Mouse (Mus musculus) intestine, embryonic 15.5 days (tissue): ENCODE measurements around the gene Iqcf1. TPM values are rescaled to one million over a fixed set of nuclear protein-coding genes. Genes with fewer than 3 reads are reported as not detected.

Experiments
- ATAC-seq: fragments of 200-750 bp; cut with Nextera tagmentation; 2 replicates; pipeline ENCODE4 v1.8.0; 2017; ENCODE audit warnings: moderate TSS enrichment, moderate library complexity
- H3K27ac ChIP-seq: fragments of 300-500 bp; sonication (generic); 2 replicates; pipeline ENCODE4 v1.5.1; 2015; ENCODE audit warnings: mild to moderate bottlenecking, inconsistent platforms
- H3K27me3 ChIP-seq: fragments of 300-500 bp; sonication (generic); replicated peaks from 2 replicates; pipeline ENCODE4 v1.6.1; 2015; ENCODE audit warnings: inconsistent platforms
- H3K36me3 ChIP-seq: fragments of 300-500 bp; sonication (generic); 2 replicates; pipeline ENCODE4 v1.6.1; 2015; ENCODE audit warnings: inconsistent platforms
- H3K4me1 ChIP-seq: fragments of 300-500 bp; sonication (generic); replicated peaks from 2 replicates; pipeline ENCODE4 v1.6.1; 2015; ENCODE audit warnings: inconsistent platforms
- H3K4me2 ChIP-seq: fragments of 300-500 bp; sonication (generic); replicated peaks from 2 replicates; pipeline ENCODE4 v1.6.1; 2015; ENCODE audit warnings: mild to moderate bottlenecking, inconsistent platforms
- H3K4me3 ChIP-seq: fragments of 300-500 bp; sonication (generic); replicated peaks from 2 replicates; pipeline ENCODE4 v1.5.1; 2015; ENCODE audit warnings: inconsistent platforms
- H3K9ac ChIP-seq: fragments of 300-500 bp; sonication (generic); 2 replicates; pipeline ENCODE4 v1.6.1; 2015; ENCODE audit warnings: inconsistent platforms
- H3K9me3 ChIP-seq: fragments of 300-500 bp; sonication (generic); 2 replicates; pipeline ENCODE4 v1.6.1; 2016; ENCODE audit warnings: inconsistent platforms
- WGBS: fragments of 180-500 bp; shearing (Covaris S2); methylation state at CpG from one replicate; pipeline ENCODE4 v1.1.7; 2015; 5-methylcytosine and 5-hydroxymethylcytosine counted together
- polyA plus RNA-seq: library from polyadenylated mRNA; unstranded; fragments of >200 nt; fragmentation: Nextera tagmentation; extraction: Ambion mirVana; gene quantifications from 2 replicates; pipeline ENCODE4 v1.2.1, GENCODE M21; 2015

Iqcf1 gene
- polyA plus RNA-seq, 1 experiment from 2014 or later: not detected

GRCm38 (mm10) chr9:106457920-106458319 lies 41.8 kb upstream of the Iqcf1 start:
- 74% methylated on average over 5 of the region's 5 CpGs for WGBS
- Histone ChIP-seq H3K4me3 (no peak overlapping the region), H3K27ac (no peak overlapping the region), H3K36me3 (peaks cover 9% of the 10 kb centered on the region; the same call in 1 of the 2 replicates), H3K9ac (no peak overlapping the region), H3K27me3 (no peaks in the 10 kb centered on the region), H3K4me2 (no peak overlapping the region), H3K4me1 (peaks cover 36% of the 10 kb centered on the region), H3K9me3 (no peaks in the 10 kb centered on the region)
- no peak for ATAC-seq

DNA sequence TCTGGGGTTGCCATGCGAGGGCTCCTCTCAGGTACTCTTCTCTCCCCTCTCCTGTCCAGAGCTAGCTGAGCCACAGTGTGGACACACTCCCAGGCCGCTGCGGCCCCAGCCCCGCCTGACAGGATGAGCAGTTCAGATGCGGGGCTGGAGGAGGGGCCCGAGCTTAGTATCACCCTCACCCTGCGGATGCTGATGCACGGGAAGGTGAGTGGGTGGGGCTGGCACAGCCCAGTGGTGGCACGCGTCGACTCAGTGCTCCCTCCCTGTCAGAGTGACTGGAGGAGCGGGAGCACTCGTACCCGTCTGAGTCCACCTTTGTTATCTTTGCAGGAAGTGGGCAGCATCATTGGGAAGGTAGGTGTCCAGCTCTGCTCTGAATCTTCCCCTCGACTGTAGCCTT lies 39.8 kb upstream of the Iqcf1 start:
- Histone ChIP-seq H3K27me3 (peaks cover 7% of the 10 kb centered on the region; the same call in 1 of the 2 replicates), H3K4me1 (peaks cover 27% of the 10 kb centered on the region), H3K4me2 (no peak overlapping the region), H3K27ac (no peak overlapping the region), H3K36me3 (peaks cover 14% of the 10 kb centered on the region; the same call in 1 of the 2 replicates), H3K9me3 (no peaks in the 10 kb centered on the region), H3K4me3 (no peak overlapping the region), H3K9ac (no peak overlapping the region)
- WGBS: 77% methylated on average over 15 of the region's 15 CpGs
- no peak for ATAC-seq

DNA sequence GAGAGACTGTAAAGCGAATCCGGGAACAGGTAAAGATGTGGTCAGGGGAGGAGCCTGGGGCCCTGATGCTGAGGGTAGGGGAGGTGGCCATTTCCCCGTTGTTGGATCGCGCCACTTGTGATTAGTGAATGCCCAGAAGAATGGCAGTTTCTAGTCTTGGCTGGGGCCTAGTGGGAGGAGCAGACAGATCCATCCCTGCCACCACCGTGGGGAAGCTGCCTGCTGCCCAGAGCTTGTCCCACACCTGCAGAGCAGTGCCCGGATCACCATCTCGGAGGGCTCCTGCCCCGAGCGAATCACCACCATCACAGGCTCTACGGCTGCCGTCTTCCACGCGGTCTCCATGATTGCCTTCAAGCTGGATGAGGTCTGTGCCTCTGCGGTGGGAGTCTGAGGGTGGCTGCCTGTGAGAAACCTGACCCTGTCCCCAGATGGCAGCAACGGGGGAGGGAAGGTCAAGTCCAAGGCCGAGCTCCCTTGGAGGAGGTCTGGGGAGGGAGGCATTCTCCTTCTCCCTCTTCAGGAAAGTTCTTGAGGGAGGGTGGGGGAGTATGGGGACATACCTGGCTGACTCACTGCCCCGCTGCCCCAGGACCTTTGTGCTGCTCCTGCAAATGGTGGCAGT lies 39.3 kb upstream of the Iqcf1 start:
- Histone ChIP-seq H3K27ac (no peak overlapping the region), H3K9ac (no peak overlapping the region), H3K27me3 (peaks cover 13% of the 10 kb centered on the region), H3K4me3 (no peak overlapping the region), H3K9me3 (no peaks in the 10 kb centered on the region), H3K4me2 (no peak overlapping the region), H3K4me1 (peaks cover 25% of the 10 kb centered on the region), H3K36me3 (peaks cover 14% of the 10 kb centered on the region; the same call in 1 of the 2 replicates)
- WGBS: 81% methylated on average over 18 of the region's 18 CpGs
- no peak for ATAC-seq

- H3K4me3 ChIP-seq: no peak overlapping the region
- H3K4me2 ChIP-seq: no peak overlapping the region
- H3K27me3 ChIP-seq: peaks cover 17% of the 10 kb centered on the region
- peaks cover 14% of the 10 kb centered on the region; the same call in 1 of the 2 replicates for H3K36me3 ChIP-seq
- 86% methylated on average over 9 of the region's 9 CpGs for WGBS
- no peaks in the 10 kb centered on the region for H3K9me3 ChIP-seq
- no peak overlapping the region for H3K9ac ChIP-seq
- H3K4me1 ChIP-seq: peaks cover 23% of the 10 kb centered on the region
- no peak overlapping the region for H3K27ac ChIP-seq
- no peak for ATAC-seq
Observed at GRCm38 (mm10) chr9:106461026-106461415, 38.7 kb upstream of the Iqcf1 start.

GRCm38 (mm10) chr9:106461641-106462429 lies 37.9 kb upstream of the Iqcf1 start:
- WGBS: 86% methylated on average over 16 of the region's 16 CpGs
- ATAC-seq: no peak
- H3K4me3 ChIP-seq: no peak overlapping the region
- H3K4me1 ChIP-seq: peaks cover 15% of the 10 kb centered on the region
- no peak overlapping the region for H3K27ac ChIP-seq
- H3K9me3 ChIP-seq: no peaks in the 10 kb centered on the region
- no peak overlapping the region for H3K4me2 ChIP-seq
- no peak overlapping the region for H3K9ac ChIP-seq
- peaks cover 14% of the 10 kb centered on the region; the same call in 1 of the 2 replicates for H3K36me3 ChIP-seq
- H3K27me3 ChIP-seq: peaks cover 17% of the 10 kb centered on the region

GRCm38 (mm10) chr9:106462430-106462800 lies 37.4 kb upstream of the Iqcf1 start:
- Histone ChIP-seq H3K27ac (no peak overlapping the region), H3K27me3 (peaks cover 17% of the 10 kb centered on the region), H3K9ac (no peak overlapping the region), H3K9me3 (no peaks in the 10 kb centered on the region), H3K4me1 (peaks cover 11% of the 10 kb centered on the region), H3K4me2 (no peak overlapping the region), H3K4me3 (no peak overlapping the region), H3K36me3 (peaks cover 14% of the 10 kb centered on the region; the same call in 1 of the 2 replicates)
- WGBS: 95% methylated on average over 12 of the region's 12 CpGs
- ATAC-seq: no peak

GRCm38 (mm10) chr9:106463122-106464063 lies 36.4 kb upstream of the Iqcf1 start:
- H3K36me3 ChIP-seq: peaks cover 14% of the 10 kb centered on the region; the same call in 1 of the 2 replicates
- ATAC-seq: no peak
- no peak overlapping the region for H3K9ac ChIP-seq
- no peak overlapping the region for H3K4me2 ChIP-seq
- no peak overlapping the region for H3K27ac ChIP-seq
- H3K4me3 ChIP-seq: no peak overlapping the region
- H3K27me3 ChIP-seq: peaks cover 17% of the 10 kb centered on the region
- H3K4me1 ChIP-seq: peaks cover 11% of the 10 kb centered on the region
- no peaks in the 10 kb centered on the region for H3K9me3 ChIP-seq
- 85% methylated on average over 21 of the region's 21 CpGs for WGBS

DNA sequence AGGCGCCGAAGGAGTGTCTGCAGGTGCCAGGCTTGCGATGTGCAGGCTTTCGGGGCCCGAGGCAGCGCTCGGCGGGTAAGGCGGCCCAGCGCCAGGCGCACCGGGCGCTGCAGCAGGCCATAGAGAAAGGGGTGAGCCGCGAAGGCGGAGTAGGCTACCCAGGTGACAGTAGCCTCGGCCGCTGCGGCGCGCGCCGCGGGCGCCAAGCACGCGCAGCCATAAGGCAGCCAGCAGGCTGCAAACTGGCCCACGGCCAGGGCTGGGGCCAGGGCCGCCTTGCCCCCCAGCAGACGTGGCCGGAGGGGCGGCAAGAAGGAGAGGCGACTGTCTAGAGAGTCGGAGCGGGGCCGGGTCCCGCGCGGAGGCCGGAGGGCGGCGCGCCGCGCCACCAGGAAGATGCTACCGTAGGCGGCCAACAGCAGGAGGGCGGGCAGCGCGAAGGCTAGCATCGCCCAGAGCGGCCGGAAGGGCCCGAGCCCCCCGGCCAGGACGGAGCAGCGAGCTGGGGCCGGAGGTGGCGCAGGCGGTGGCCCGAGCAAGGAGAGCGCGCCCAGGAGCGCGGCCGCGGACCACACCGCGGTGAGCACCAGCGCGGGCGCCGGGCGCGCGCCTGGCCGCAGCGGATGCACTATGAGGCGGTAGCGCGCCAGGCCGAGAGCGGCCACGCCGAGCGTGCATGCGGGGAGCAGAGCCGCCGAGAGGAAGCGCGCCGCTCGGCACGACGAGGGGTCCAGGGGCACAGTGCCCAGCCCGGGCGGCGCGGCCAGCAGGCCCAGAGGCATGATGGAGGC lies 34.8 kb upstream of the Iqcf1 start:
- ATAC-seq: peak; percentile 79
- peak overlapping the region; percentile 62 for H3K9ac ChIP-seq
- 1% methylated on average over 98 of the region's 99 CpGs for WGBS

DNA sequence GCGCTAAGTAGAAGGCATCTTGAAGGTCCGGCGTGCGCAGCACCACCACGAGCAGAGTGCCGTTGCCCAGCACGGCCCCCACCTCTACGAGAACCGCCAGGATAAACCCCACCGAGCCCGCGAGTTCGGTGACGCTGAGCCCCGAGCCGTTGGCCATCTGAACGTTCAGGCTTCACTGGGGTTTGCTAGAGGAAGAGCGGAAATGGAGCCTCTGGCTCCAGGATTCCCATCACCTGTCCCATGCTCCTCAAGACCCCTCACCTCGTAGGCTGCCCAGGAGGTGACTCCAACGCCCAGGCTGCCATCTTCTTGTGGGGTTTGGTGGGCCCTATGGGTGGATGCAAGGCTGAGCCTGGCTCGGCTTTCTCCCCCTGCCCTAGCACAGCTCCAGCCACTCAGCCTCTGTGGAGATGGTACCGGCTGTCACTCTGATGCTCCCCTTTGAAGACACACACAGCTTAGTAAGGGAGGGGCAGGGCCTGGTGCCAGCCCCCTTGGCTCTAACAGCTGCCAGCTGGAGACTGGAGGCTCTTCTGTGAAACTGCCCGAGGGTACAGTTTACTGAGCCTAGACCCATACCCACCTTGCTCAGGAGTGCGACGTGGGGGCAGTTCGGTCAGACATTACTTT lies 34.1 kb upstream of the Iqcf1 start, which contains the start of gene Gpr62:
Gpr62 (minus strand) TSS at position 368 of the 630 bp plus-strand sequence.
- WGBS: 38% methylated on average over 26 of the region's 26 CpGs
- Histone ChIP-seq H3K27me3 (peaks cover 17% of the 10 kb centered on the region), H3K27ac (no peak within 1 kb of the TSS; the same call in 1 of the 2 replicates), H3K4me2 (peak within 1 kb of the TSS; percentile 99), H3K36me3 (peaks cover 14% of the 10 kb centered on the region; the same call in 1 of the 2 replicates), H3K4me3 (peak within 1 kb of the TSS; percentile 64), H3K9ac (peak within 1 kb of the TSS; percentile 62), H3K4me1 (peaks cover 11% of the 10 kb centered on the region), H3K9me3 (no peaks in the 10 kb centered on the region)
- ATAC-seq: no peak

More for the DNA sequence above, 34.8 kb upstream of the Iqcf1 start:
- Histone ChIP-seq H3K36me3 (peaks cover 14% of the 10 kb centered on the region; the same call in 1 of the 2 replicates), H3K27ac (no peak overlapping the region; the same call in 1 of the 2 replicates), H3K4me2 (peak overlapping the region; percentile 99), H3K4me3 (peak overlapping the region; percentile 64), H3K9me3 (no peaks in the 10 kb centered on the region), H3K4me1 (peaks cover 11% of the 10 kb centered on the region), H3K27me3 (peaks cover 17% of the 10 kb centered on the region)

- Histone ChIP-seq H3K9ac (no peak overlapping the region), H3K27ac (no peak overlapping the region), H3K27me3 (peaks cover 17% of the 10 kb centered on the region), H3K9me3 (no peaks in the 10 kb centered on the region), H3K4me3 (no peak overlapping the region), H3K4me2 (no peak overlapping the region), H3K36me3 (peaks cover 9% of the 10 kb centered on the region; the same call in 1 of the 2 replicates), H3K4me1 (peaks cover 13% of the 10 kb centered on the region)
- no peak for ATAC-seq
- 89% methylated on average over 6 of the region's 6 CpGs for WGBS
Observed at GRCm38 (mm10) chr9:106466721-106467120, 33.0 kb upstream of the Iqcf1 start.

- Histone ChIP-seq H3K27me3 (peaks cover 17% of the 10 kb centered on the region), H3K4me1 (peaks cover 22% of the 10 kb centered on the region), H3K9ac (no peak overlapping the region), H3K36me3 (peaks cover 5% of the 10 kb centered on the region; the same call in 1 of the 2 replicates), H3K4me3 (no peak overlapping the region), H3K27ac (no peak overlapping the region), H3K9me3 (no peaks in the 10 kb centered on the region), H3K4me2 (no peak overlapping the region)
- 90% methylated on average over 7 of the region's 7 CpGs for WGBS
- no peak for ATAC-seq
Observed at GRCm38 (mm10) chr9:106467746-106468145, 32.0 kb upstream of the Iqcf1 start.
